Mouse (Mus musculus) monocyte, adult 2 months (primary cell): ENCODE results near the gene Abtb2.

Source experiments
- DNase-seq, 2 experiments: peaks; one replicate each; pipeline ENCODE4 v3.0.0; 2022; ENCODE audit warnings: low spot score in 2 of 2, low read depth in 1 of 2

Abtb2 gene

DNA sequence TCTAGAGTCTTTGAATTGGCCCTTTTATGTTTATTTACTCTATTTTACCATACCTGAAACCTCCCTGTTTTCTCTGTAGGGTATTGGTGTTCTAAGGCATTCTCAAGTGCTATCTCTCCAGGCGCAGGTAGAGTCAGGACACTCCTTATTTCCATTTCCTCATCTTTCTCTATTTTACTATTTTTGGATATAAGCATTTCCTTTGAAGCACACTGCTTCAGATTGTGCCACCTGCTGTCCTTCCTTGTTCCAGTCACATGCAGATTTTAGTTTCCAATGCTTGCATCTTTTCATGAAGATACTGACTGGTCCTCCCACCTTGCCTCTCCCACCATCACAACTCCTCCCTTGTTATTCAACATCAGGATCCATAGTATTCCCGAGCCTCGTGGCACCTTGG is 47.8 kb downstream of the Abtb2 start:
- no peak for DNase-seq

DNA sequence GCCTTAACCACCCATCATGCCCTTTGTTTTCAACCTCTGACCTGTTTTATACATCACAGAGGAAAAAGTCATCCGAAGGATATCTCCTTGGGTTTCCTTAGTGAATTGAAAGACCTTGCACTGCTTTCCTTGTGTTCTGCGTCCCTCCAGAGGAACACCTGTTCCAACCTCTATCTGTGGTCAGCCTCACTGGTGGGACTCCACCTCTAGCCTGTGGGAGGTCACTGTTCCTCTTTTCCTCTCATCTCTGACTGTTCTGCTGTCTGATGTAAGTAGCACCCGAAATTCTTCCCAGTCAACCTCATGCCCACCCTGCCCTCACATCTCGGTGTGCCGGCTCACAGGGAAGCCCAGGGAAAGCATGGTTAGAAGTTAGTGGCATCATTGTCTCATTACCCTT is 48.9 kb downstream of the Abtb2 start:
- no peak for DNase-seq

DNA sequence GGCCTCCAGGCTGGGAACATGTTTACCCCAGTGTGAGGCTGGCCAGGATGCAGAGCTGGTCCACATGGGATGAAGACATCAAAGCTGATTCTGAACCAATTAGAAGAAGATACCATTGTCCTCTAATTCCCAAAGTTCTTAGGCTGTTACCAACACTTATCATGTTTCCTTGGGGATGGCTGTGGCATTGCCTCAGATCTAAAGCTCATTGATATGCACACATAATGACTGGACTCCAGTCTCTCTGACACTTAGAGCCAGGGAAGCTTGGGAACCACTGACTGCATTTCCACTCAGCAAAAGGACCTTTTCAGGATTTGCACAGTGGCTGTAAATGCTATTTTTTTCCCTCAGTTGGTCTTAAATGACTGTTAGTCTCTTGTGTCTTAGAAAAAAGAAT is 52.3 kb downstream of the Abtb2 start:
- no peak for DNase-seq

DNA sequence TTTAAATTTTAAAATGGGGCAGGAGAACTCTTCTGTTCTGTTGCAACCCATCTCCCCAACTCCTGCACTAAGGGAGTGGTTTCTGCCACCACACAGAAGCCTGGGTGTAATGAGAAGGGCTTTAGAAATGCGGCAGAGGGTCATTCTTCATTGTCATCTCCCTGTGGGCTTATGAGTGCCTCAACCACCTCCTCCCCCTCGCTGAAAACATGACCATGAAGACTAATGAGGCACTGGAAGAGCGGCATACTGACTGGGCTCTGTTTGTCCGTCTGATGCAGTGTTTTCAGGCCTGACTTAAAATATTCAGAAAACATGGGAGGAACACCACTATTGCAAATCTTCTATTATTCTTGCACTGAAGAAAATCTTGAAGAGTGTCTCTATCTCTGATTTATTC is 56.8 kb downstream of the Abtb2 start:
- no peak for DNase-seq

DNA sequence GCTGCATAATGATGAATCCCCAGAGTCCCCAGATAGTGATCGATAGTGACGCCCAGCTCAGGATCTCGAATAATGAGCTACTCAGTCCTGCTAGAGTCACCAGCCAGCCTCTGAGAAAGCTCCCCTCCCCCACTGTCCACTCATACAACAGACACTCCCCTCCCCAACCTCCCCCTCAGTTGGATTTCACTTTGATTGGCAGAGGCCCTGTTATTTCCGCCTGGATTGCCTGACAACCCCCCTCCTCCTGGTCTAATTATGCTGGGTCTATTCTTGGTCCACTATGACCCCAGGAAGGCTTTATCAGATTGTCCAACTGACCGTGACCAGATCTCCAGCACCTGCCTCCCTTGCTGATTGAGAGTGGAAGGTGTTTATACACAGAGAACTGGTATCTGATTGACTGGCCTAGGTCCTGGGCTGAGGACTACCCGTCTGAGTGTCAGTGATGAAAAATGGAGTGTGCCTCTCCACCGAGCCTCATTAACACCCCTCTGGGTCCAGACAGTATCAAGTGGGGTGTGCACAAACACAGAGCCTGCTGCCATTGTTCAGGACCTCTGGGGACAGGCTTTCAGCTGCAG is 59.3 kb downstream of the Abtb2 start:
- DNase-seq: no peak

DNA sequence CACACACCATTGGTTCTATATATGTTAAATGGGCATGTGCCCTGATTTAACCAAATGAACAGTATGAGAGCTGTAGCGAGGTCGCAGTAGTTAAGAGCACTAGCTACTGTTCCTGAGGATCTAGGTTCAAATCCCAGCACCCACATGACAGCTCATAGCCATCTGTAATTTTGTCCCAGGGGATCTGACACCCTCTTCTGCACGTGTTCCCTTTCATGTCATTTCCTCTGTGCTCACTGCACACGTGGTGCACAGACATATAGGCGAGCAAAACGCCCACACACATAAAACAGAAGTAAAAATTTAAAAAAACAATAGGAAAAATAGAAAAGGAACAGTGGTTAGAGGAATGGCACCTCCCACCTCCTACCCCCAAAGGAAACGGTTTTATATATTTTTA is 61.0 kb downstream of the Abtb2 start:
- DNase-seq: no peak

DNA sequence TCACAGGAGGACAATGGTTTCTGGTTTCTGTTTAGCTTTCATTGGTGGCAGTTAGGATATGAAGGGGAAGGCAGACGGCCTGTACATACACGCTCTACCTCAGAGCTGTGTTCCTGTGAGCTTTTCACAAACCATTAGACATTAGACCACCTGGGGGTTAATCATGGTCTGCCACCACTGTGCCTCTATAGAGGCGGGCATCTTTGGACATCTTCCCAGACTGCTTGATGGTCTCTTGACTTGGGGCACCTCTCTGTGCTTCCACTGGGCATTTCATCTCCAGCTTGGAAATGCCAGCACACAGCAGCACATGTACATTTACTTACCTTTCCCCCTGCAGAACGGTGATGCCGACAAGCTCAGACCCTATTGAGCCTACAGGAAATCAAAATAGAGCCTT is 63.8 kb downstream of the Abtb2 start:
- DNase-seq: no peak

DNA sequence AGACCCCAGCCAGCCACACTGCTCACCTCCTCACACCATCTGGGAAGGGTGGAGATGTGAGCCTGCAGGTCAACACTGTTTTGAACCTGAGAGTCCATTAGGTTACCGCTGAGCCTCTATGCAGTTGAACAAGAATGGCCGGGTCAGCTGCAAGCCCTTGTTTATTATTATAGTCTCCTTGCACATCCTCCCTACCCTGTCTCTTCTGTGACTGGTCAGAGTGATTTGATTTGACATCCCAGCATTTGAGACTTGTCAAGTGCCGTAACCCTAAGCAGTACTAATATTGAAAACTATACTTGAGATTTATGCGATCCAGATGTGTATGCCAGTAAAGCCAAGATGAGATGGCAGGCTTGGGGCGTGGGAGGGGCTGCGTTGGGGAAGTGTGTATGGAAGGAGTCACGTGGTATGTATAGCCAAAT is 65.2 kb downstream of the Abtb2 start:
- DNase-seq: no peak

DNA sequence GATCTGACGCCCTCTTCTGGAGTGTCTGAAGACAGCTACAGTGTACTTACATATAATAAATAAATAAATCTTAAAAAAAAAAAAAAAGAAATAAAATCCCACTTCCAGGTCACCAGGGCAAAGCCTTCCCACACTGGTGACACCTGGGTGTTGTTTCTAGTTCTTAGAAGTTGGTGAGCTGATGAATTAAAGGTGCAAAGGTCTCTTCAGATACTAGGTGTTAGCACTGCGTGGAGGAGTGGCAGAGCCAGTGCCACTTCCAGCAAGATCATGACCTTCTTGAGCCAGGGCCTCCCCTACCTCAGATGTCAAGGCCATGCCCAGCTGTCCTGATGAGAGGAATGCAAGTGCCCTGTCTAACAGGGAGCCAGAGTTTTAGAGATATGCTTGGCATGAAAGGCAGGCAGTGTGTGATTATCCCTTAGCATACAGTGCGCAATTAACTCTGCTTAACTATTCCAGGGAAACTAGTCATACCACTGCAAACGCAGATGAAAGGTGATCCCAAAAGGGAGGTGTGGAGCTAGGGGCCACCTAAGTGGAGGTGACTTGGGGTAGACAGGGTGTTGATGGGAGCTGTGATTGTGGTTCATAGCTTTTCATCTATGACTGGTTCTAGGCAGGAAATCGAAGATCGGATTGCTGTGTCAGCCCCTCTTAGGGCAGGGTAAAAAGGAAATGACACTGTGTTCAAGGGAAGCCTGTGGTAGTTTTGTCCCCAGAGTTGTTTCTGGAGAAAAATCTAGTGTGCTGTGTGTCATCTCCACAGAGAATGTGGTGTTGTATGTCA is 66.2 kb downstream of the Abtb2 start:
- no peak for DNase-seq

DNA sequence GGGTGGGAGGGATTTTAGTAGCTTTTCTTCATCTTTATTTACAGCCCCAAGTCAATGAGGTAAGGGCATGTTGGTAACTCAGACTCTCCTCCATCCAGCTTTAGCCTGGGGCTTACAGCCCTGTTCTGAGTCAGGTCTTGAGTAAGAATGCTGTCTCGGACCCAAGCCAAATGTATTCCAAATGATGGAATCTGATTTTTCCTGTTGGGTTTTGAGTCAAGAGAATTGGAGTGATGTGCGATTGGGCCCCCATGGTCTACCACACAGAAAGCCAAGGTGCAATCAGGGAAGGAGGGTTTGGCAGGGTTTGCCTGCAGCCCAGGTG is 66.8 kb downstream of the Abtb2 start:
- DNase-seq: no peak

DNA sequence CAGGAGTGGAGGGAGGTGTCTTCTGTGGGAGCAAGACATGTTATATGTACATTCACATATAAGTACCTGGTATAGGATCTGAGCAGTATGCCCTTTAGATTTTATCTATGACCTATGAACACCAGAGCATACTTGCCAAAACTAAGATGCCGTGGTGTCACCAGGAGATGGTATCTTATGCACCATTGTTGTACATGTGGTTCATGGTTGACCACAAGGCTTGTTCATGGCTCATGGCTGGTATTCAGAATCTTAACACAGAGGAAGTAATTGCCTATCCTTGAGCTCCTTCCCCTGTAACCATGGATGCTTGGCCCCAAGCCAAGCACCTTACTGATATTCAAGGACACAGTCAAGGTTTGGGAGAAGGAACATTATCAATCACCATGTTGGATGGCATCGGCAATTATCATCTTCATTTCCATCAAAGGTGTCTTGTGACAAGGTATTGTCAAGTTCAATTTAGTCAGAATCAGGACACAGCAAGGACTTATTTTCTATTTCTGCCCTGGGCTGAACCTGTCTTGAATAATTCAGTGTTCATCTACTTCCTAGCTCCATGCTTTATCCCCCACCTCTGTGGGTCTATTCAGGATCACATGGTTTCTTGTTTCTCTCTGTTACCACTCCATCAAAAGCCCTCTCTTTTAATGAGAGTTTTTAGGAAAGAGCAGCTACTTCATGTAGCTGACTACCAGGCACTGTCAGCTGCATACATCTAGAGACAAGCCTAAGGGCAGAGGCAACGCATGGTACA is 69.8 kb downstream of the Abtb2 start:
- no peak for DNase-seq

DNA sequence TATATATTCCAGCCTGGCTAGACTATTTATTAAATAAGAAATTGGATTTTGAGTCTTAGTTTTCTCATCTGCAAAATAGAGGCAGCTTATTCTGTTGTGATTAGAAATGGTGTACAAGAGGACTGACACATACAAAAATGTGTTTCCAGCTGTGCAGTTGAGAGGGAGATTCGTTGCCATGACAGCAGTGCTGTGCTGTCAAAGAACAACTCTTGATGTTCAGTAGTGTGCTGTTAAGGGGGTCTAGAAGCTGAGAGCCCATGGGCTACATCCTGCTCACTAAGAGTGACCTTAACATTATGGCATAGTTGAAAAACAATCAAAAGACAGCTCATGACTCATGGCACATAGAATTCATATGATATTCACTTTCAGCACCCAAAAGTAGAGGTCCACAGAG is 71.3 kb downstream of the Abtb2 start:
- no peak for DNase-seq

DNA sequence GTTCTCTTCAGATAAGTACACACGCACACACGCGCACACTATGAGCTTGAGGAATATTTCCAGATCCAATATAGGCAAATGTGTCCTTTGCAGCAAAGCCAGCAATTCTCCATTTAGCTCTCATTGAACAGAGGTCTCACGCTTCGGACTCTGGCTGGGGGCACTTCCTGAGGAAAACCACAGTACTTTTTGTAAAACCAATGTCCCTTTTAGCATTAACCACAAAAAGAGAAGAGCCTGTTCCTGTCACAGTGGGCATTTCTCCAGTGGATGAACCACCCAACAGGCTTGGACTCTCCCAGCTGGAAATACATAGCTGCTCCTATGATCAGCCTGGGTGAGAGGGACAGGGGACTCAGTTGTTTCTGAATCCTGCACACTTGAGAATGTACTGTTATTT is 71.8 kb downstream of the Abtb2 start:
- DNase-seq: no peak

DNA sequence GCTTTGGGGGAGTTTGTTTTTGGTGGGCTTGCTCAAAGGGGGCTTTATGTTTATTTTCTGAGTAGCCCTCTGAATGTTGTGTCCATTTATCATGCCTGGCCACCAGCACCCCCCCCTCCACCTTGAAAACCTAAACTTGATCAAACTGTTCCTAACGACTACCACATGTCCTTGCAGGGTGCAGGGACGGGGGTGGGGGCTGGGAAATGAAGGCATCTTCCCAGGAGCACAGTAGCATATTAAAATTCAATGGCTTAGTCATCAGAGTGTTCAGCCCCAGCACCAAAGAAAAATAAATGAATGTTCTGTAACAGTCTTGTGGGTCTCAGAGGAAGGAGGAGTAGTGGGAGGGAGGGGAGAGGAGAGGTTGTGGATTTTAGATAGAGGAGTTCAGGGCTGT is 73.6 kb downstream of the Abtb2 start:
- DNase-seq: no peak

DNA sequence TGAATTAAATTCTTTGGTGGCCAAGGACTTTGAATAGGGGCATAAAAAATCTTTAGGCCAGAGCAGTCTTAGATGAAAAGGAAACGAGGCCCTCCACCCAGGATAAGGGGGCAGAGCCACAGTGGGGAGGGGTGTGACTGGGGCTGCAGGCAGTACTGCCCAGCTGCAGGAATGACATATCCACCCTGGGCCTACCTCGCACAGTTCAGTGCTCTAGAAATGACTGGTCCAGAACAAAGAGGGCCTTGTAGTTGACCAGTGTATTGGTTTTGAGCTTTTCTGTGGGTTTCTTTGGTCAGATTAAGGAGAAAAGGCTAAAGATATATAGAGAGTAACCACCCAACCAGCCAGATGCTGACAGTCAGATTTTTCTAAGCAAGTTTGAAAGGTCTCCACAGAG is 74.8 kb downstream of the Abtb2 start:
- DNase-seq: no peak

DNA sequence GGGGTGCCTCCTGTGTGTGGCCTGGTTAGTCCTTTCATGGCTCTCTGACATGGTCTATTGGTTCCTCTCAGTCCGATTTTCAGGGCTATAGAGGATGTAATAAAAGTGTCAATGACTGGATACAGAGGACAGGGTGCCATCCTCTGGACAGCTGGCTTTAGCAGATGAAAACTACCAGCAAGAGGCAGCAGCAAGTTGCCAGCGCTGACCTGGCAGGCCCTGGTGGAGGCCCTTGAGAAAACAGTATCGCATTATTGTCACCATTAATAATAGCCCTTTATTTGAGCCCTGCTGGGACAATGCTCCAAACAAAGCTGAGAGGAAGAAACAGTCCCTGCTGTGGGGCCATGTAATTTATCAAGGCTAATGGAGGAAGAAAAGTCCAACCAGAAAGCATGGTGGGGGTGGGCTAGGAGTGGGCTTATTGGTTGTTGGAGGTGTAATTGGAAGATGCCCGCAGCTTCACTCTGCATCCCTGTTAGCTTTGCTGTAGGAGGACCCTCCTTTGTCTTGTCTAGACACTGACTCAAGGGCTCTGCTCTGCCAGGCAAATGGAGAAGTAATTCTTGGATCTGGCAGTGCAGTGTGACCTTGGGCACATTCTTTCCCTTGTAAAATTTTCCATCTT is 77.6 kb downstream of the Abtb2 start:
- DNase-seq: no peak

DNA sequence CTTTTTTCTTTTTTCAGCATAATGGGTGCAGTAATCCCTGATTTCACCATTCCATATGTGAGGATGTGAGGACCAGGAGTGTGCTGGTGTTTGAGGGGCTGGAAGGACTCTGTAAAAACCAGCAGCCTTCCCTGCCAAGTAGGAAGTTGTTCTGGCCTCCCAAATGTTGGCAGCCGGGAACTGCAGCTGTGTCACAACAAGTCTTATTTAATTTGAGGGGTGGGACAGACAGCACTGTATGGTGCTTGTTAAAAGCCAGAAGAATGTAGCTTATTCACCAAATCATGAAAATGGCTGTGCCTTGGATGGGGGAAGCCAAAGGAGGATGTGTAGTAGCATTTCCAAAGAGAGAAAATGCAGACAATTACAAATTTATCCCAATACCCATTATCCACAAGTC is 78.3 kb downstream of the Abtb2 start:
- no peak for DNase-seq

DNA sequence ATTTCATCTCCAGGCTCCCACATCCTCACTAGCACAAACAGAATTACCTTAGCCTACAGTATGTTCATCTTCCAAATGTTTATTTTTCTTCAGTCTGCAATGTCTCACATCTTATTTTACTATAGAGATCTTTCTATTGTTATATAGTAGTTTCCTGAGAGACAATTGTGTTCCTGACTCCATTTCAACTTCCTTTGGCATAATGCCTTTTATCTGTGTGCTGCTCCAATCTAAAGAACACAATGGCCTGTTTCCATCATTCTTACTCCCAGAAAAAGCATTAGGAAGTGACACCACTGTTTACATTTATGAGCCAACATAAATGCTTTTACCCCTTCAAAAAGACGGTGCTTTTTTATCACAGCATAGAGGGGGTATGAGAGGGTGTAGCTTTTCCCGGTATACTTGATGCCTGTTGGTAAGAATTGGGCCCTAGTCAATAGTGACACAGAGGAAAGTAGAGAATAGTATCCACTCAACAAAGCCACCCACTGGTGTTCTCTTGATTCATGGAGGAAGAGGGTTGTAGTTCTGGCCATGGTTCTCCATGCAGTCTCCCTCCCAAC is 84.3 kb downstream of the Abtb2 start:
- no peak for DNase-seq

DNA sequence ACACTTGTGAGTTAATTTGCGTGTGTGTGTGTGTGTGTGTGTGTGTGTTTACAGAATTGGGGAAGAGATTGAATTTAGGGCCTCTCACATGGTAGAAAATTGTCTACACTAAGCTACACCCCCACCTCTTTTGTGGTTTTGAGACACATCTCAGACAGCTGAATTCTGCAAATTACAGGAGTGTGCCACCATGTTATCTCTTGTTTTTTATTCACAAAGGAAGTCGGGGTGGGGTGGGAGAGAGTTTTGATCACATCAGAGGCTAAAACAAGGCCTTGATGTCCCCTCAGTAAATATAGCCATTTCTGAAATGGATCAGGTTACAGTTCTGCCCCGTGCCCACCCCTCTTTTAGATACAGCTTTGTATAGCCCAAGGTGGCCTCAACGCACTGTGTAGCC is 86.0 kb downstream of the Abtb2 start:
- DNase-seq: no peak

DNA sequence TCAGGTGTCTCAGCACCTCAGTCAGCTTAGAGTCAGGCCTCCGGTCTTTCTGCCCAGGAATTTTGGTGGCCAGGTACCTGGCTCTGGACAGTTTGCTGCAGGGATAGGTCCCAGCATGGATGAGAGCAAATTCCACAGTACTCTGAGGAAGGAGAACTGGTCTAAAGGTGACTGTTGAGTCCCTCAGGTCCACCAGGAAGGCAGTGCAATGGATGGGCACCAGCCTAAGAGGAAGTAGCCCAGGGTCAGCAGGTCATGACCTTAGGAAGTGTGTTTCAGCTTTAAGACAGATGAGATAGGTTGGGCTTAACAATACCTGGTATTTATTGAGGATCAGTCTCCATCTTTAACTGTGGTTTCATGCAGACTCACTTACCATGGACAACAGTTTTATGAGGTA is 88.9 kb downstream of the Abtb2 start:
- DNase-seq: no peak

DNA sequence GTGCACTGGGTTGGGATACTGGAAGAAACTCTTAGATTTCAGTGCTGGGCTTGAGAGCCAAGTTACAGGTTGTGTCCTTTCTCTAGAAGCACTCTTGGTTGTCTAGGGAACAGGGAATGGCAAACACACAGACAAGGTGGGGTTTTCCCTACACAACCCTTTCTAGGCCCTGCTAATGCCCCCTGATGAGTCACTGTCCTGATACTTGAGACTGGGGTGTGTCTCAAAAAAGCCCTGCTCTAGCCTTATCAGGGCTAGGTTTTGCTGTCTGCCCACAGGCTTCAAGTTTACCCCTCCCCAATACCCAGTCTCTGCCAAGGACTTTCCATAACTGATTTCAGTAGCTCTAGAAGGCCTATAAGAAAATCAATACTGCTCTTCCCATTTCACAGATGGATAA is 89.9 kb downstream of the Abtb2 start:
- DNase-seq: no peak

DNA sequence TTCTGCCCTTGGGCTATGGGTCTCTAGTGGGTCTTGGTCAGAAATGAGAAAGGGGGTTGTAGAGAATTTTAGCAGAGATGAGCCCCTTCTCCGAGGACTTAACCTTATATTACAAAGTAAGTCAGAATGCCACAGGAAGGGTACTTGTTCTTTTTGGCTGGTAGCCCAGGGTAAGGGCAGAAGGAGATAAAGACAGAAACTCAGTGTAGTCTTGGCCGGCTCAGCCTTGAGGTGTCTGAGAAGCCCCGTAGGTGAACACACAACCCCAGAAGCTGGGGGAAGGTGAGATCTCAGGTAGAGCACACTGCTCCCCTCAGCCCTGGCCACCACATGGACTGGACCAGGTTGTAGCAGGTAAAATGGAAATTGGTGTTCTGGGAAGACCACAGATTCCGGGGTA is 93.1 kb downstream of the Abtb2 start:
- DNase-seq: no peak
